In the genomic region with DNA sequence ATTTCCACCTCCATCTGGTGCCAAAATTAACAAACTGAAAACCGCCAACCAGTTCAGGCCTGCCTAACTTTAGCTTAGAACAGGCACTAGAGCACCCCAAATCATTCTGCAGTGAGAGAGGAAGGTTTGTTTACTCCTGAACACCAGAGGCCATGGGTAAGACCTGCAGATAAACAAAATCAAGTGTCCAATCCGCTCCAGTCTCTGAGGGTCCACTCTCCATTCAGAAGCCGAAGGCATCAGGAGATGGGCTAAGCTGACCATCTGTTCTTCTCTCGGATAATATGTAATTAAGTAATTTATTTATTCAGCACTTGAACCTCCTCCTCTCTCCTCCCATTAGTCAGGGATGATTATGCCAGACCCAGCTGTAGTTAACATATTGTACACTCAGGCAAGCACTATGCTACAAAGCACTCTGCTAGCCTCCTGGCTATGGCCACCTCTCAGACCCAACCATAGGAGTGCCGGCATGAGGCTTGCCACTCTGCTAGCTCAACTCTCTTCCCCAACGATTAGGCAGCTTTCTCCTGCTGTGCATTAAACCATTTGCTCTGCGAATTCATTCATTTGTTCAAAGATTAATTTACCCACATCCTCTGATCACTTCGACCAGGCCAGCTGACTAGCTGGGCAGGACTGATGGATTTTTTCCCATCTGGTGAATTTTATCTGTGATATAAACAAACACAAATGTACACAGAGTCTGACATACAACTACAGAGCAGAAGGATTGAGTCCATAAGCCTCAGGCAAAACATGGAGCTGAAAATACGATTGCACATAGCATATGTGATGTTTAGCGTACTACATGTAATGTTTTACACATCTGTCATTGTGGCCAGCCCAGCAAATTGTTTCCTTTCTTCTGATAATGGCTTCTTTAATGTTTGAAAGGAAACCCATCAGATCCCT, we compare ENCODE assay signal across 14 mouse cellular contexts.
DNase-seq lines count a peak whose midpoint lies in the region; ATAC-seq lines count a peak whose summit lies in the region.
"Had no signal": no experiment of that assay in that cellular context is flagged by ENCODE, and none has a peak within 500 bp of the region (broad histone marks: within the 10 kb centered on the region; RNA-seq: fewer than 3 reads in every experiment).

No protein-coding gene starts in this region.

- no peaks in the 10 kb centered on the region for H3K27me3 ChIP-seq in forebrain, embryonic 15.5 days
- H3K27me3 ChIP-seq in midbrain, embryonic 11.5 days (ENCODE audit: control insufficient read depth, insufficient read depth, low read length) = no peaks in the 10 kb centered on the region

- H3K4me3 ChIP-seq in forebrain, embryonic 15.5 days = no peak overlapping the region
- no peak overlapping the region for H3K4me3 ChIP-seq in midbrain, embryonic 11.5 days (ENCODE audit: low read depth, low read length)
- H3K4me3 ChIP-seq: erythroblast, embryonic 14.5 days had no signal

- 0 out of 2 replicates have a peak overlapping the region, but pooled peaks have one; percentile 15 for H3K27ac ChIP-seq in forebrain, embryonic 15.5 days (replicated peaks)
- H3K27ac ChIP-seq in midbrain, embryonic 11.5 days (ENCODE audit: low read depth, low read length) = no peak overlapping the region

- H3K9me3 ChIP-seq in forebrain, embryonic 15.5 days = no peaks in the 10 kb centered on the region
- H3K9me3 ChIP-seq in midbrain, embryonic 11.5 days (ENCODE audit: control insufficient read depth, low read length) = no peaks in the 10 kb centered on the region

- DNase-seq in layer of hippocampus, adult 9-10 months (ENCODE audit: low spot score) = peak; percentile 7
- DNase-seq in layer of hippocampus, postnatal 14 days (ENCODE audit: low spot score in 2 of 2) = no peak
- DNase-seq in midbrain, embryonic 11.5 days (ENCODE audit: low spot score, missing footprints) = peak; percentile 84
- peak; percentile 23 for DNase-seq in retina, postnatal 7 days (ENCODE audit: low read depth, low spot score)
- DNase-seq in testis, postnatal 10 days (ENCODE audit: low spot score) = no peak
- DNase-seq: cerebellum, adult 2 months; heart, postnatal 10 days; kidney, adult 9 months; liver; thymus, adult 18-20 months had no signal

- peak; percentile 88 for ATAC-seq in forebrain, embryonic 15.5 days (replicated peaks)
- ATAC-seq in midbrain, embryonic 11.5 days (ENCODE audit: low FRiP score) = peak; percentile 95
- no peak for ATAC-seq in activated CD4-positive, CD25-positive, alpha-beta regulatory T cell, adult 4 months
- ATAC-seq: lung, postnatal 0 days had no signal

- WGBS in forebrain, embryonic 15.5 days = 42% methylated on average over 10 of the region's 10 CpGs
- WGBS in midbrain, embryonic 11.5 days = 72% methylated on average over 10 of the region's 10 CpGs

- H3K4me1 ChIP-seq in forebrain, embryonic 15.5 days = 0 out of 2 replicates have a peak, but pooled peaks cover 9% of the 10 kb centered on the region
- H3K4me1 ChIP-seq in midbrain, embryonic 11.5 days (ENCODE audit: control insufficient read depth, insufficient read depth, low read length) = 0 out of 2 replicates have a peak, but pooled peaks cover 2% of the 10 kb centered on the region

- H3K36me3 ChIP-seq in forebrain, embryonic 15.5 days = no peaks in the 10 kb centered on the region
- no peaks in the 10 kb centered on the region for H3K36me3 ChIP-seq in midbrain, embryonic 11.5 days (ENCODE audit: control insufficient read depth, insufficient read depth, low read length)

- H3K9ac ChIP-seq in forebrain, embryonic 15.5 days (replicated peaks) = no peak overlapping the region
- H3K9ac ChIP-seq in midbrain, embryonic 11.5 days (ENCODE audit: low read length) = no peak overlapping the region

- H3K4me2 ChIP-seq in forebrain, embryonic 15.5 days (replicated peaks) = no peak overlapping the region
- H3K4me2 ChIP-seq in midbrain, embryonic 11.5 days = no peak overlapping the region

Comparison
In these comparisons a context has a peak if more than half of its experiments do, and no peak if none do; other contexts are left out.
1. DNase-seq: peak in layer of hippocampus, adult 9-10 months (single experiment), midbrain, embryonic 11.5 days (single experiment) and retina, postnatal 7 days (single experiment); none in layer of hippocampus, postnatal 14 days (0 of 2) and testis, postnatal 10 days (single experiment).